Mouse (Mus musculus): ENCODE data around the gene Pabpc4. TPM values are rescaled to one million over a fixed set of nuclear protein-coding genes. Genes with fewer than 3 reads are reported as not detected.

Pabpc4 gene
- total RNA-seq, 2 experiments from 2014 or later = 257 to 364 TPM

GRCm38 (mm10) chr4:123335796-123336585 is 73.8 kb downstream of the Pabpc4 start:
- no peak for ATAC-seq (replicated peaks; ENCODE audit: low FRiP score, low TSS enrichment, poor library complexity, severe bottlenecking)

GRCm38 (mm10) chr4:123337693-123338092 is 75.5 kb downstream of the Pabpc4 start:
- ATAC-seq (replicated peaks; ENCODE audit: low FRiP score, low TSS enrichment, poor library complexity, severe bottlenecking) = no peak

GRCm38 (mm10) chr4:123340232-123340631 is 78.1 kb downstream of the Pabpc4 start:
- ATAC-seq (replicated peaks; ENCODE audit: low FRiP score, low TSS enrichment, poor library complexity, severe bottlenecking) = no peak

GRCm38 (mm10) chr4:123342091-123342641 is 80.0 kb downstream of the Pabpc4 start:
- no peak for ATAC-seq (replicated peaks; ENCODE audit: low FRiP score, low TSS enrichment, poor library complexity, severe bottlenecking)

GRCm38 (mm10) chr4:123342642-123343470 is 80.7 kb downstream of the Pabpc4 start, which contains the start of gene Bmp8a:
Bmp8a (minus strand) TSS chr4:123343252.
- ATAC-seq (replicated peaks; ENCODE audit: low FRiP score, low TSS enrichment, poor library complexity, severe bottlenecking) = peak; percentile 77

GRCm38 (mm10) chr4:123343471-123343789 is 81.3 kb downstream of the Pabpc4 start:
- peak; percentile 30 for ATAC-seq (replicated peaks; ENCODE audit: low FRiP score, low TSS enrichment, poor library complexity, severe bottlenecking)

Other genes with a start within 250 kb of the Pabpc4 start
- gene Trit1, start 245.8 kb upstream of the Pabpc4 start, total RNA-seq (2014; fragmentation: Nextera tagmentation) = 10.8 and 23.3 TPM in 2 replicates
- 12.3 and 24.8 TPM in 2 replicates for gene Trit1, start 245.8 kb upstream of the Pabpc4 start, total RNA-seq (2017)
- 0.33 TPM in 1 of 2 replicates, not detected in the other for gene Bmp8b, start 157.2 kb upstream of the Pabpc4 start, total RNA-seq (2014; fragmentation: Nextera tagmentation)
- gene Bmp8b, start 157.2 kb upstream of the Pabpc4 start, total RNA-seq (2017) = not detected in 2 replicates
- gene Oxct2b, start 146.1 kb upstream of the Pabpc4 start, total RNA-seq (2014; fragmentation: Nextera tagmentation) = not detected in 2 replicates
- gene Oxct2b, start 146.1 kb upstream of the Pabpc4 start, total RNA-seq (2017) = not detected in 2 replicates
- 74.5 and 87.1 TPM in 2 replicates for gene Ppie, start 122.4 kb upstream of the Pabpc4 start, total RNA-seq (2014; fragmentation: Nextera tagmentation)
- 61.6 and 78.6 TPM in 2 replicates for gene Ppie, start 122.4 kb upstream of the Pabpc4 start, total RNA-seq (2017)
- gene Hpcal4, start 79.1 kb upstream of the Pabpc4 start, total RNA-seq (2014; fragmentation: Nextera tagmentation) = not detected in 2 replicates
- not detected in 2 replicates for gene Hpcal4, start 79.1 kb upstream of the Pabpc4 start, total RNA-seq (2017)
- not detected in 2 replicates for gene Nt5c1a, start 60.8 kb upstream of the Pabpc4 start, total RNA-seq (2014; fragmentation: Nextera tagmentation)
- gene Nt5c1a, start 60.8 kb upstream of the Pabpc4 start, total RNA-seq (2017) = not detected in 2 replicates
- gene Heyl, start 28.8 kb upstream of the Pabpc4 start, total RNA-seq (2014; fragmentation: Nextera tagmentation) = 0.27 and 1.3 TPM in 2 replicates
- not detected in 2 replicates for gene Heyl, start 28.8 kb upstream of the Pabpc4 start, total RNA-seq (2017)
- not detected in 2 replicates for gene Oxct2a, start 61.3 kb downstream of the Pabpc4 start, total RNA-seq (2014; fragmentation: Nextera tagmentation)
- gene Oxct2a, start 61.3 kb downstream of the Pabpc4 start, total RNA-seq (2017) = not detected in 2 replicates
- not detected in 2 replicates for gene Bmp8a, start 80.9 kb downstream of the Pabpc4 start, total RNA-seq (2014; fragmentation: Nextera tagmentation)
- gene Bmp8a, start 80.9 kb downstream of the Pabpc4 start, total RNA-seq (2017) = not detected in 2 replicates

Data from megakaryocyte-erythroid progenitor cell, adult 5-6 weeks (primary cell).